Mouse (Mus musculus) cerebellum, postnatal 36 days (tissue): ENCODE results near the gene Tiam2.

ENCODE experiments used
- DNase-seq, 2 experiments: peaks; one replicate each; pipeline ENCODE4 v3.0.0; 2021 to 2022; ENCODE audit warnings: mixed read lengths in 2 of 2

The Tiam2 gene

DNA sequence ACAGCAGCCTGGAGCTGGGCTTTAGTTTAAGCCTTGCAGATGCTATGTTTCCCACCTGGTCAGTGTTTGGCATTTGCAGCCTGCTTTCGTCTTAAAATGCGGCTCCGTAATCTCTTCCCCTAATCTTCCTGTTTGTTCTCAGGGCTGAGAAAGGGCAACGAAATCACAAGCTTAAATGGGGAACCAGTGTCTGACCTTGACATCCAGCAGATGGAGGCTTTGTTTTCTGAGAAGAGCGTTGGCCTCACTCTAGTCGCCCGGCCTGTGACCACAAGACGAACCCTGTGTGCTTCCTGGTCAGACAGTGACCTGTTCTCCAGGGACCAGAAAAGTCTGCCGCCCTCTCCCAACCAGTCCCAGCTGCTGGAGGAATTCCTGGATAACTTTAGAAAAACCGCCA, 127.6 kb downstream of the Tiam2 start:
- DNase-seq, result no peak

GRCm38 (mm10) chr17:3454850-3455249, 128.5 kb downstream of the Tiam2 start:
- no peak for DNase-seq

DNA sequence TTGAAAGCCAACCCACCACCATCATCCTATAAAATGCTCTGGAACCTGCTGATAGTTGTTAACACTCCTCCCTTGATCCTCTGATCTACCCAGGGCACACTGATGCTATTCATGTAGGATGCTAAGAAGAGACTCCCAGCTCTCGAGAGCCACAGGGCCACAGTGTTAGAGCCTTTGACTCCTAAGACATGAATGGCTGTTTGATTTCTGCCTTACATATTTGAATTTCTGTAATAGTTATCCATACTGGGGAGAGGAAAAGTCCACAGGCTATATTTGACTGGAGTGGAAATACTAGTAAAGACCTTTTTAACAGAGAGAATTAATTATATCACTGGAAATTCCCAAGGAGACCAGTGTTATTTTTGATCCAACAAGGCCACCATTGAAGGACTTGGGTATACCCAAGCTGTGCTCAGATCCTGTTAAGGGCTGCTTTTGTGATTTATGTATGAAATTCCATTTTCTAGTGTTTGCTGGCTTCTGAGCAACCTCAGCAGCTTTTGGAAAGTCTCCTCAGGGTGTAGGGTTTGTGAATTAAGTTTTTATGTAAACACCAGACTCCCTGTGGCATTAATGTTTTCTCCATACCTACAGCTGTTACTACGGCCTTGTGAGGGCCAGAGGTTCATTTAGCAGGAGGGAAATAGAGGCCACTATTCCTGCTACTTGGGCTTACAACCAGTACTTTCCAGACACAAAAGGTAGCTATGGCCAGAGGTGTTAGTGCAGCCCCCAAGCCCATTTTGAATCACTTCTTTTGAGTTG, 131.7 kb downstream of the Tiam2 start:
- DNase-seq, result no peak

DNA sequence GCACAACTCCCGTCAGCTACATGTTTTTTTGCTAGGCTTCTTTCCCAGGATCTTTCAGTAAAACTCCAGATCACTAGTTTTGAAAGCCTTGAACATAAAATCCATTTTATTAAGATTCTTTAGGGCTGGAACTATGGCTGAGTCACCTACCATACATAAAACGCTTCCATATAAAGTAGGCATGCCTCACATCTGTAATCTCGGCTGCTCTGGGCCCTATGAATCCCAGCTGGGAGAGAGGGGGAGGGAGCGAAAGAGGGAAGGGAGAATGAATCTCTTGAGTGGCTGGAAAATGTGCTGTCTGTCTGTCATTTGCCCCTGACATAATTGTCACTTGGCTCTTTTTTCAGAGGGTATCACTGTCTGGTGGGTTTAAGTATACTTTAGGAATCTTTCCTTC, 139.5 kb downstream of the Tiam2 start:
- DNase-seq, result no peak

GRCm38 (mm10) chr17:3466681-3467080, 140.3 kb downstream of the Tiam2 start:
- no peak for DNase-seq

DNA sequence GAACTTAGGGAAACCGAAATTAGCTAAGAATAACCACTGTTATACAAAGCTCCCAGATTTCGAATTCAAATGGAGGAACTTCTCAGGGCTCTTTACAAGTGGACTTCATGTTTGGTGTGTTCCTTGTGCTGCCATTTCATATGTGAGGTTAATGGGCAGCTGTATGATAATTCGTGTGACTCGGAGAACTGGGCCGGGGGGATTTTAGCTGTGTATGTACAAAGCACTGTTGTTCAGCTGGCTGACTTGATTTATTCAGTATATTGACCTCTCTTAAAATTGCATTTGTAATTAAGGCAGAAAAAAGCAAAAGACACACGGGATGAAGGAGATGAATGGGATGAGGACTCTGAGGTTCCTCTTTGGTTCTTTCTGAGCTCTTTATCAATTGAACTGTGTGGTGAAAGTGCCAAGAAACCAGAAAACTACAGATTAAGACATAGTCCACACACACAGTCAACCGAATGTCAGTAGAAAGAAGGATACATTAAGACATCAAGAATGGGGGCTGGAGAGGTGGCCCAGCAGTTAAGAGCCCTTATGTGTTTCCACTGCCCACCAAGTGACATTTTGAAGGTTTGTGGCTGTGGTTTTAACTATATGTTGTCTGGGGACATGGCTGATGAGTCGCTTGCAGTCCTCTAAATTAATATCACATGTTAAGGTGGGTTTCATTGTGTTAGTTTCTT, 141.4 kb downstream of the Tiam2 start:
- no peak for DNase-seq

DNA sequence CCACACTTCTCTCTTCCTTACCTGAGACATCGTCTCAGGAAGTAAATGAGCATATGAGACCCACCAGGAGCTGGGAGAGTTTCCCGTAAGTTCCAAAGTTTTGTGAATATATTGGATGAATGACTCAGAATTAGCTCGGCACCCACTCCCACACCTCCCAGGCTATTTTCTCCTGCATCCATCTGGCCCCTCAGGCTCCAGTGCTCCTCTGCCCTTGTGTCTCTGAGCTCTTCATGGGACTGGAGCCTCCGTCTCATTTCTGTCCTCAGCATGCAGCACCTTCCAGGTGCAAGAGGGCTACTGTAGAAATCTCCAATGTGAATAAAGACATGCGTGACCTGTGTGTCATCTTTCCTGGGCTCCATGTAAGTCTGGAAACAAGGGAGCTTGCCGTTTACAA, 145.6 kb downstream of the Tiam2 start:
- DNase-seq, result no peak

DNA sequence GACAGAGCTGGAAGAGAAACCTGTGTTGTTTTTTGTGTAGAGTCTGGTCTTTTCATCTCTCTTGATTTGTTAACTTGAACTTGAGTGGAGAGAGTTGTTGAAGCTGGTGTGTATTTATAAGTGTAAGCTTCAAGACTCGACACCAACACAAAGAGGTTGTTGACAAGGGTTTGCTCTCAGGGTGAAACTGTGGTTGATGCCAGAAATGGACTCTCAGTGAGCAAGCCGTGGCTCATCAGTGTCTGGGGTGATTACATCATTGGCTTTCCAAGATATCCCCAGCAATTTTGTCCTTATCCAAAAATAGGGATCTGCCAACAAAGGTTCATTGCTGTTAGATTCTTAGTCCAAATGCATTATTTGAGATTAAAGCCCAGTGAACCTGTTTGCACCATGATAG, 150.2 kb downstream of the Tiam2 start:
- no peak for DNase-seq

GRCm38 (mm10) chr17:3481576-3482575, 155.5 kb downstream of the Tiam2 start:
- DNase-seq, result peak; percentile 31 to 39

GRCm38 (mm10) chr17:3483091-3483490, 156.7 kb downstream of the Tiam2 start:
- no peak for DNase-seq

GRCm38 (mm10) chr17:3485851-3486250, 159.5 kb downstream of the Tiam2 start:
- no peak for DNase-seq

DNA sequence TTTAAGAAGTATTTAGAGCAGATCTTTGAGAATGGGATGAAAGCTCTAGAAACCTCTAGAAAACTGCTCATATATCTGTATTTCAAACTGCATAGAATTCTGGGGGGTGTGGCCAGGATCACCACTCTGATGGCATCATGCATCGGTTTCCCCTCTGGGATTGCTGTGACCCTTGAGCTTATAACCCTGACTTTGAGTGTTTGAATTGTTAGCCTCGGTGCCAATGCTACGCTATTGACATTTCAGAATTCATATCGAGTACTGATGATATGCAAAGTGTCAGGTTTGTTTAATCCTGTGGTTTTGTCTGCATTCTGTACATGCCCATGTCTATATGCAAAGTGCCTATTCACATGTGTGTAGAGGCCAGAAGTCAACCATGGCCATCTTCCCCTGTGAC, 160.8 kb downstream of the Tiam2 start:
- no peak for DNase-seq

GRCm38 (mm10) chr17:3487721-3488601, 161.6 kb downstream of the Tiam2 start:
- no peak for DNase-seq

DNA sequence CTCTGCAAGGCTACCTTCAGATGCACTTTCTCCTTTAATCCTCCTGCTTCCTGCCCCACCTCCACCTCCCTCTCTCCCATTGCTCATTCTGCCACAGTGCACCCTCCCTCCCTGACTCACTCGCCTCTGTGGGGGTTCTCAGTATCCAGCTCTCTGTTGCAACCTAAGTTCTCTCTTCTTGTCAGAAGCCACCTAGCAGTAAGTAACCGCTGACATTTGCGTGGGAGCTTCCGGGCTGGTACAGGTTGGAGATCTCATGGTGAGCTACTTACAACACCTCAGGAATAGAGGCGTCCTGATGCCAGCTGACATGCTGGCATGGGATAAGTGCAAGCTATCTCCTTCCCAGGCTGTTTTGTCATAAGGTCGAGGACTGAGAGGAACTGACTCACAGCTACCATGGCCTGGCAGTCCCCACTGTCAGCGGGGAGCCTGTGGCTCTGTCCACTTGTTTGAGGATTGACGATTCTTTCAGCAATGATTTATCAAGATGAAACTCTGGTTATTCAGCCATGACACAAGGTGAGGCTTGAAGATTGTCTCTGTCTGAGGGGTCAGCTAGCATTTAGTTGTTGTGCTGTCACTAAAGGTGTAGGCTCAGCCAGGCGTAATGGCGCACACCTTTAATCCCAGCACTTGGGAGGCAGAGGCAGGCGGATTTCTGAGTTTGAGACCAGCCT, 164.0 kb downstream of the Tiam2 start:
- no peak for DNase-seq

DNA sequence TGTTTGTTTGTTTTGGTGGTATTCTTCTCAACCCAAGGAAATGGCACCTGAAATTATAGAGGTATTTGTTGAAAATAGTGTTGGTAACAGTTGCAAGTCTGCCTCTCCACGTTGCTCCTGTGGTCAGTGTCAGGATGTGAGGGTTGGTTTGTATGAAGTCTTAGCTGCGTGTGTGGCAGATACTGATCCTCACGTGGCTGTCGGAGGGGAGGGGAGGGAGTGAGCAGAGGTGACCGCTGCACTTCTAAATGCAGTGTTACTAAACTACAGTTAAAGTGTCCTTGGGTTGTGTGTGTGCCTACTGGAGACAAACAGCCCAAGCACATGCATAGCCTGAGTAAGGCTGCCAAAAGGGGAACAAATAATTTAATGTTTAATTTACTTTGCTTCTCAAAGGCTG, 164.7 kb downstream of the Tiam2 start:
- no peak for DNase-seq

GRCm38 (mm10) chr17:3491667-3492066, 165.3 kb downstream of the Tiam2 start:
- no peak for DNase-seq

DNA sequence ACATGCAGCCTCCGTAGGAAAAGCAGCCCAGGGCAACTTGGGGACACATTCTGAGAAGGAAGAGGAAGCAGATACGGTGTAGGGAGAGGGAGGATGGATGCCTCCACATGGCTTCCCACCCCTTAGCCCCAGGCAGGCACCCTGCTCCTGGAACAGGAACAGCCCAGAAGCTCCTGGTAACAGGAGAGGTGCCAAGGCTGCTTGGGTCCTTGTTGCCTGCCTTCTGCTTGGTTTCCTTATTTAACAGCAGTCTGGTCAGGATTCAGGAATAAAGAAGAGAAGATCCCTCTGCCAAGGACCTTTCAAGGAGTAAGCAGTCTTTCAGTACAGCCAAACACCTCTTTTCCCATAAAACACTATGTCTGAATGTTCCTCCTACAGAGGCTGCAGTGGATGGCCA, 169.2 kb downstream of the Tiam2 start:
- no peak for DNase-seq

GRCm38 (mm10) chr17:3496080-3496479, 169.7 kb downstream of the Tiam2 start:
- DNase-seq, result no peak

DNA sequence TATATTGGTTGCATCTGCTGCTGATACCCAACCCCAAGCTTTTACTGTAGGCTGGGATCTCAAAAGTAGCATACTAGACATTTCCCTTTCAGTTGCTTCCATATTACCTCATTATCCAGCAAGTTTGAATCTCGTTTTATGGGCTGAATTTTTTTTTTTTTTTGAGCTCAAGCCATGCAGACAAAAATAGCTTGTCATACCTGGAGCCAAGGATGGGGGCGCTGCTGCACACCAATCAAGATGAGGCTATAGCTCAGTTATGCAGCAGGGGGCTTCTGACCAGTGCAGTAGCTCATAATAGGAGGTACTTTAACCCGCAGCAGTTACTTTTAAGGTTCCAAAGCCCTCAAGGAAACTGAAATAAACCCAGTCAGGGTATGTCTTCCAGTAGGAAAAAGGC, 171.7 kb downstream of the Tiam2 start:
- DNase-seq, result no peak

DNA sequence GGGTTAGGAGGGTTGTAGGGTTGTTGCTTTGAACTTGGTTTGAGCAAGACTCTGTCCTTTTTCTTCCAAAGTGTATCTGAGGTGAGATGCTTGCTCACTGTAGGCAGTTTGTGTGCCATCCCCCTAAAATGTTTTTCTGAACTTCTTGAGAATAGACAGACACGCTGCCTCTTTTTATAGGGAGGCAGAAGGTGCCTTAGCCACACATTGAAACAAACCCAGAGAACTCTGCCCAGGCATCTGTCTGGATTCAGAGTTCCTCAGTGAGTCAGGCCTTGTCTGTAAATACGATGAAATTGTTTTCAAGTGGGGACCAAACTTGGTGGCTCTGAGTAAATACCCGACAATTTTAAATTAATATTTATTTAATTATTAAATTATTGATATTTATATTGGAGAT, 172.2 kb downstream of the Tiam2 start:
- DNase-seq, result no peak

GRCm38 (mm10) chr17:3499468-3499867, 173.1 kb downstream of the Tiam2 start:
- DNase-seq, result no peak

GRCm38 (mm10) chr17:3500076-3500475, 173.7 kb downstream of the Tiam2 start:
- DNase-seq, result no peak
